Mouse (Mus musculus) frontal cortex, postnatal 36 days (tissue): Measurements from ENCODE around the gene Rpl36al.
A peak's percentile ranks its signal among the peaks of the same experiment; 100 is the strongest.
"Not testable (repeated sequence)": the region's sequence is repeated elsewhere in the genome, so short reads cannot be mapped to it uniquely, and the experiment has no call there.

Source experiments
- DNase-seq, 2 experiments: peaks; one replicate each; pipeline ENCODE4 v3.0.0; 2022; ENCODE audit warnings: low spot score in 2 of 2

The Rpl36al gene

DNA sequence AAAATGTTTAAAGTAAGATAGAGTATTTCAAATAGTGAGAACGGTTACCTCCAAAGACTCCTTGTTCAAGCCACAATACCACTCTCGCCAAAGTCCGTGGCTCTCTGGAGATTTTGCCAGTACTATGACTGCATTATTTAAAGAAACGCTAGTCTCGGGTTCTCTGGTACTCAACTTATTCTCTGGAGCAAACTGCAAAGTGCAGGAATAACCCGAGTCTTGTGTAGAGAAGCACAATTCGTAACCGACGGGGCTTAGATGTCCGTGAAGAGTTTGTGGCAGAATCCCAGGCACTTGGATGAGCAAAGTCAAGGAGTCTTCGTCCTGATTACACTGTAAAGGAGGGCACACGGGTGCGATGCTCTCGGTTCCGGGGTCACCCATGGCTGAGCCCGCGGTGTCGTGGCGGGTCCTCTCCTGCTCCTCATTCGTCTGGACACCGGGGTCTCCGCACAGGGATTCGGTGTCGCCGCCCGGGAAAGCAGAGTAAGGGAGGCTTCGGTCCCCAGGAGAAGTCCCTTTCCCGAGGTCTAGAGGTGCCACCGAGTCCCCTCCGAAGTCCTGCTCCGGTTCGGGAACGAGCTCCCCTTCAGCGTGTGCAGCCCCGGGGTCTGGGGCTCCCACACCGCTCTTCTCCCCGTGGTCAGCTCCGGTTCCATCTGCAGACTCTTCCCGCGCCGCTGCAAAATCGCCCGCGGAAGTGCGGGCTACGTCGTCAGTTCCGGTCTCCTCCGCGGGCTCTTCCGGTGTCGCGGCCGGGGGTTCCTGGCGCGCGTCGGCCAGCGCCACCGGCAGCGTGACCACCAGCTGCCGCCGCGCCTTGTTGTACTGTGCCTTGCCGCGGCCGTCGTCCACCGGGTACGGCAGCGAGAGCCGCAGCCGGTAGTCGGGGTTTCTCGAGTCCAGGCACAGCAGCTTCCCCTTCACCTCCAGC lies 12.8 kb upstream of the Rpl36al start, which contains the start of gene Gm49383:
Gm49383 (minus strand) TSS at position 661 of the 934 bp plus-strand sequence.
- peak; percentile 65 to 74 for DNase-seq

DNA sequence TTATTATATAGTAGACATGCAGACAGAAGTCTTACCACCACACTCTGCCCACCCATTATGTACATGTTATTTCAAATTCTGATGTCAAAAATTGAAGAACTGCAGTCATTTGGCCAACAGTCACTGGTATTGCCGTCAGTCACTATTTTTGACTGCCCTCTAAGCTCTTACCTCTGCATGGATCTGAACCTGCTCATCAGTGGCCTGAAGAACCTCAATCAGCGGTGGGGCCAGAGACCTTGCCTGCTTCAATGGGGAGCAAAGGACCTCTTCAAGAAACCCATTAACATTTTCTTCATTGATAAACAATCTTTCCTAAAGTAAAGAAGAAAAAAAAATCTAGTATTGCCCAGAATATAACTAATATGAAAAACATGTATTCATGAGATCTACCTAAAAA lies 8.8 kb upstream of the Rpl36al start:
- no peak for DNase-seq

DNA sequence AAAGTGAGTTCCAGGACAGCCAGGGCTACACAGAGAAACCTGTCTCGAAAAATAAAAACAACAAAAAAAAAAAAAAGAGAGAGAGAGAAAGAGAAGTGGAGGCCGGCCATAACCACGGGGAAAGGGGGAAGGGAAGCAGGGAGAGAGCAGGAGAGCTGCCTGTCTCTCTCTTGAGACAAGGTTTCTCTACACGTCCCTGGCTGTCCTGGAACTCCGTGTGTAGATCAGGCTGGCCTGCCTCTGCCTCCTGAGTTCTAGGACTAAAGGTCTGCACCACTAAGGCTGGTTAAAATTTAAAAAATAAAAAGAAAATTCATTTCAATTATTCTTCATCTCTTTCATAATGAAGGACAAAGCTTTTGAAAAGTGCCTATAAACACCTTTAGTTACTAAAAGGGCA lies 7.5 kb upstream of the Rpl36al start:
- no peak for DNase-seq

DNA sequence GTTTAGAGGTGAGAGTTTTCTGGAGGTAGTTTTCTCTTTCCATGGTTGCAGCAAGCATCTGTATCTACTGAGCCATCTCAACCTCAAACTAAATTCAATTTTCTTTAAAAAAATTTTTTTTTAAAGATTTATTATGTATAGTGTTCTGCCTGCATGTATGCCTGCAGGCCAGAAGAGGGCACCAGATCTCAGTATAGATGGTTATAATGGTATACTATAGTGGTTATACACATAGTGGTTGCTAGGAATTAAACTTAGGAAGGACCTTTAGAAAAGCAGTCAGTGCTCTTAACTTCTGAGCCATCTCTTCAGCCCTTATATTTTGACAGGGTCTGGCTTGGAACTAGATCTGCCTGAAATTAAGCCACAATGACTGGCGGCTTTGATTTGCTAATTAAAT lies 6.6 kb upstream of the Rpl36al start:
- no peak for DNase-seq

DNA sequence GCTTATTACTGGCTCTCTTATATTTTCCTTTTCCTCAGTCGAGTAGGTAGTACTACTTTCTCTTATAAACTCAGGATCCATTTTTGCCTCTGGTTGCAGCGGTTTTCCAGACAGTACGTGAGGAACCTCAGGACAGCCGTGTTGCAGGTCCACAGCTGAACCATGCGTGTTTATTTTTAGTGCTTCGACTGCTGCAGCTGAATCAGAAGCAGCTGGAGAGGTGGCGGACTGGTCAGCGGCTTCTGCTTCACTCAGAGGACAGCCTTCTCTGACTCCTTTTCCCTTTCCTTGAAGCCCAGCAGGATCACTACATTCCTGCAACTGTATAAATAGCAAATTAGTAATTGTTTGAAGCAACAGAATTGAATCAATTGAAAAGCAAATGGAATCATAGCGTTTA lies 6.2 kb upstream of the Rpl36al start:
- DNase-seq = no peak

DNA sequence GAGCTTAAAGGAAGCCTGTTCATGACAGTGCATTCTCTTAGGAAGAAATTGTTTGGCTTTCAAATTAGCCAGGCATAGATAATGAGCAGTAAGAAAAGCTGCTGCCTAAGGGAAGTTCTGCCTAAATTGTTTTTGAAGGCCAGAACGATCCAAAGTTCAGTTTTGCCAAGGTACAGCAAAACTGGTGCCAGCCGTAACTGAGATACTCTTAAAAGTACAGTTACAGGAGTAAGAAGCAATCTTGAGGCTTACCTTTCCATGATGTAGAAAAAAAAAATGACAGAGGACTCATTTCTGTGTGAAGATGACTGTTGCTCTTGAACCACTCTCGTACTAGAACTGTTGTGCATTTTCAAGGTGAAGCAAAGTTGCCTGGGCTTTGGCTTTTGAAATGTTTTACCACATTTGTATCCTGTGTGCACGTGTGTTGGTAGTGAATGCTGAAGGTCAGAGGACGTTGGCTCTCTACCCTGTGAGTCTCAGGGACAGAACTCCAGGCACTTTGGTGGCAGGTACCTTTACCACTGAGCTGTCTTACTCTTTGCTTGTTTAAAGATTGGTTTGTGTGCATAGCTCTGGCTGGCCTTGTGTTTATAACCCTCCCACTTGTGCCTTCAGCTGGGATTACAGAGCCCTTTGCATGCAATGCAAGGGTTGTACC lies 3.1 kb upstream of the Rpl36al start:
- no peak for DNase-seq

DNA sequence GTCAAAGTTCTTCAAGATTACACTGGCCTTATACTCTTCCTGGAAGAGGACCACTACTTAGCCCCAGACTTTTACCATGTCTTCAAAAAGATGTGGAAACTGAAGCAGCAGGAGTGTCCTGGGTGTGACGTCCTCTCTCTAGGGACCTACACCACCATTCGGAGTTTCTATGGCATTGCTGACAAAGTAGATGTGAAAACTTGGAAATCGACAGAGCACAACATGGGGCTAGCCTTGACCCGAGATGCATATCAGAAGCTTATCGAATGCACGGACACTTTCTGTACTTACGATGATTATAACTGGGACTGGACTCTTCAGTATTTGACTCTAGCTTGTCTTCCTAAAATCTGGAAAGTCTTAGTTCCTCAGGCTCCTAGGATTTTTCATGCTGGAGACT lies 1.5 kb upstream of the Rpl36al start:
- no peak for DNase-seq

DNA sequence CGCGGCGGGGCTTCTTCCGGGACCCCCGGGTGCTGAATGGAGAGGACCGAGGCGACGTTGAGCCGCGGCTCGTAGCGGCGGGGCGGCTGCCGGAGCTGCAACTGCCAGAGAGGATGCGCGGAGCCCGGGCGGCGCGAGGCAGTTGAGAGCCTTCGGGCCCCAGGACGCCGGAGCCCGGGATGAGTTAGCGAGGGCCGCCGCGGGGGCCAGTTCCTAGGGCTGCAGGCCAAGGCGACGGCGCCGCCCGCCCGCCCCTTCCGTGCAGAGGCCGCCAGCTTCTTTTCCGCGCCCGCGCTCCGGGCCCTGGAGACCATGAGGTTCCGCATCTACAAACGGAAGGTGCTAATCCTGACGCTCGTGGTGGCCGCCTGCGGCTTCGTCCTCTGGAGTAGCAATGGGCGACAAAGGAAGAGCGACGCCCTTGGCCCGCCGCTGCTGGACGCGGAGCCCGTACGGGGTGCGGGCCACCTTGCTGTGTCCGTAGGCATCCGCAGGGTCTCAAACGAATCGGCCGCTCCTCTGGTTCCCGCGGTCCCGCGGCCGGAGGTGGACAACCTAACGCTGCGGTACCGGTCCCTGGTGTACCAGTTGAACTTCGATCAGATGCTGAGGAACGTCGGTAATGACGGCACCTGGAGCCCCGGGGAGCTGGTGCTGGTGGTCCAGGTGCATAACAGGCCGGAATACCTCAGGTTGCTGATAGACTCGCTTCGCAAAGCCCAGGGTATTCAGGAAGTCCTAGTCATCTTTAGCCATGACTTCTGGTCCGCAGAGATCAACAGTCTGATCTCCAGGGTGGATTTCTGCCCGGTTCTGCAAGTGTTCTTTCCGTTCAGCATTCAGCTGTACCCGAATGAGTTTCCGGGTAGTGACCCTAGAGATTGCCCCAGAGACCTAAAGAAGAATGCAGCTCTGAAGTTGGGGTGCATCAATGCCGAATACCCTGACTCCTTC lies 736 bp upstream of the Rpl36al start:
- DNase-seq = peak in 1 of 2 experiments; percentile 60

DNA sequence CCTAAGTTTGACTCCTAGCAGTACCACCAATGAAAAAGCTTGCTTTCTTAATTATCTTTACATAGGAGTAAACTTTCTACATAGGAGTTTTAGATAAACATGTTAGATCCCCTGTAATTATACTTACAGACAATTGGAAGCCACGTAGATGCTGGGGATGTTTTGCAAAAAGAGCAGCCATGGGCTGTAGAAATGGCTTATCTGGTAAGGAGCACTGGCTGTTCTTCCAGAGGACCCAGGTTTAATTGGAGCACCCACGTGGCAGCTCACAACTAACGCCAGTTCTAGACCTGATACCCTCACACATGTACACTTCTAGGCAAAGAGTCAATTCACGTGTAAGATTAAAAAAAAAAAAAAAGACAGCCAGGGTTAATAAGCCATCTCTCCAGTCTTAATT lies 2.1 kb downstream of the Rpl36al start:
- DNase-seq = no peak

DNA sequence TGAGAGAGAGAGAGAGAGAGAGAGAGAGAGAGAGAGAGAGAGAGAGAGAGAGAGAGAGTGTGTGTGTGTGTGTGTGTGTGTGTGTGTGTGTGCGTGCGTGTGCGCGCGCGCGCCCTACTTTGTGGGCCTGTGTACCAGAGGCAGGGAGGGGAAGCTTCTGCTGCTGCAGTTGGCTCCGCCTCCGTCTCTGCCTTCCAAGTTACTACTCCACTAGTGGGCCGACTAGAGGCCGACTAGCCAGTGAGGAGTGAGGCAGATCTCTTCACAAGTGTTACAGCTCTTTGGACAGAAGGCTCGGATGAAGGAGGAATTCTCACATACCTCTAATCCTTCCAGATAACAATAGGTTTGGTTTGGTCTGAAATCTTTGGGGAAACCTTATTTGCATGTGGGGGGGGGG lies 4.5 kb downstream of the Rpl36al start:
- no peak for DNase-seq

DNA sequence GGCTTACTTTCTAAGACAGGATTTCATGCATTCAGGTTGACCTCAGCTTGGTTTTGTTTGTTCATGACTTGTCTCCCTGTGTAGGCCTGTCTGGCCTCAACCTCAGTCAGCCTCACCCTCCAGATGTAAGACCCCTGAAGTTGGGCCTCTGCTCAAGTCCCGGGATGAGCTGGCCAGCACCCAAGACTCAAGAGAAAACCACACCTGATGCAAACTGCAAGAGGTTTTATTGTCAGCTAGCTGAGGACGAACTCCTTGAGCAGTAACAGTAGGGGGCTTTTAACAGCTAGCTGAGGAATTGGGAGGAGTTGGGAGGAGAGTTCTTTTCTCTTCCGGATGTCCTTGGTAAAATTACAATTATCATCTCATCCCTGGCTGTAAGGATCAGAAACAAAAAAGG lies 6.4 kb downstream of the Rpl36al start:
- DNase-seq = no peak

DNA sequence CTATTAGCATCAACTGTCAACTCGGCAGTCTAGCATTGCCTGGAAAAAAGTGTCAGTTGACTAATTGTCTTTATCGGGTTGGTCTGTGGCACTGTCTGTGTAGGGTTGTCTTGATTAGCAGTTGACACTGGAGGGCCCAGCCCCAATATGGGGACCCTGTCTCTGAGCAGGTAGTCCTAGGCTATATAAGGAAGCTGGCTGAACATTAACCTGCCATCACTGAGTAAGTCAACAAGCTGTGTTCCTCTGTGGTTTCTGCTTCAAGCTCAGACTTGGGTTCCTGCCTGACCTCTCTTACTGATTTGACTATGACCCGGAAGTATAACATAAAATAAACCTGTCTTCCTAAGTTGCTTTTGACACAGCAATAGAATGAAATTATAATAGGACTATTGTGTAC lies 7.9 kb downstream of the Rpl36al start:
- DNase-seq = no peak

DNA sequence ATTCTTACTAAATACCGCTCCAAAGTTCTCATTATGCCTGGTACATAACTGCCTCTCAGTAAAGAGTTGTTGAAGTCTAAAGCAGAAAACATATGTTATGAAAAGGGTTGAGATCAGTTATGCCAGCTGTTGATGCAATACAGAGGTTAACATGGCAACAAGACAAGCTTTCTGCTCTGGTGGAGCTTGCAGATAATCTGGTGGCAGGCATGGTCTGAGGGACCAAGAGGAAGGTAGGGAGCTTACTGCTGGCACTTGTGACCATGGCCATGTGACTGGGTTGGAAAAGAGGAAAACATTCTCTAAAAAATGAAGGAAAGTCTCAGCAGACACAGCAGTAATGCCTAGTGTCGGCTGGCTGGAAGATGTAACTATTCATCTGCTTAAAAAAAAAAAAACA lies 12.6 kb downstream of the Rpl36al start:
- no peak for DNase-seq

DNA sequence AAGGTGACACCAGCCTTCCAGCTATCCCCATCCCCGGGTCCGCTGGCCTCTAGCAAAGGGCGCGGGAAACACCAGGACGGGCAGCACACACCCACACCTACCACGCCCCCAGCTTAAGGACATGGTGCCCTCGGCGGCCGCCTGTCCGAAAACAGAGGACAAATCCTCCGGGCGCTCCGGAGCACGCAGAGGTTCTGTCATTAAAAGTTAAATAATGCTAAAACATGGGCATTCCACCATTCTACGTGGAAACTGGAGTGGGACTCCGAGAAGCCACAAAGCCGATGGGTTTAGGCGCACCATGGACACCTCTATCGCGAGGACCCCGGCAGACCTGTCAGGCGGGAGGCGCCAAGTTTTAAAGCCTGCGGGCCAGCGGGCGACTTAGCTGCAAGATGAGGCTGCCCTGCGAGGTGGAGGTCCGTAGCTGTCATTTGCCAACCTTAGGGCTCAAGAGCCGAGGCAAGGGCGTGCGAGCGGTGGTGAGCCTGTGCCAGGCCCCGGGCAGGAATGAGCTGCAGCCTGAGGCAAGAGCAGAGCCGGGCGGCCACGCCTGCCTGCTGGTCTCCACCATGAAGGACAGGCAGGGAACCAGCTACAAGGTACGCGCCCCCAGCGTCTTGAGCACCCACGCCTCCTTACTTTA lies 15.3 kb downstream of the Rpl36al start, which contains the start of gene Lrr1:
Lrr1 (plus strand) TSS at position 354 of the 646 bp plus-strand sequence.
- DNase-seq = peak; percentile 88 to 91

DNA sequence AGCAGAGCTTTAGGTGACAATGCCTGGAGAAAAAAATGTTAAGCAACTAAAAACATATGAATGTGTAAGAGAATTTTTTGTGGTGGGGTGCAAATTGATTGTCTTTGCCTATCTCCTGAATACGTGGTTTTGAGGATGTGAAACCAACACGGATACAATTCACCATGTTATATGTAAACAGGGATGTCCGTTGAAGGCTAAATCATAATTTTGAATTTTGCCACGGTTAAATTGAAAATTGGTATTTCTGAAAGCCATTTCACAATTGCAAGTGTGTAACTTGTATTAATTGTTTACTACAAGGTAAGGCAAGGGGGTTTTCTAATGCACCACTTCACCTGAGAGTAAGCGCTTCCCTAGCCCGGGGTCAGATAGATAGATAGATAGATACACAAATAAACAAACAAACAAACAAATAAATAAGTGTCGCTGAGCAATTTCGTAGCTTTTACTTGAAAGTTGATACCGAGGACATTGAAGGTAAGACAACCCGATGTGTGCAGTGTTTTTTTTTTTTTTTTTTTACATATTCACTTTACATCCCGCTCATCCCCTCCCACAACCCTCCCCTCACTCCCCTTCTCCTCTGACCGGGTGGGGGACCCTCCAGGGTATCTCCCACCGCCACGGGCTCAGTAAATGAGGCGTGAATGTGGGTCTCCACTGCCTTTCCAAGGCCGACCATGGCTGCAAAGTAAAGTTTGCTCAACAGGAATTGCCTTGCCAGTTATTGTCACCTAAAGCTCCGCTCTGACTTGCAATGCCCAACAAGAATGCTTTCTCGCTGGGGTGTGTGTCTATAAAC lies 16.0 kb downstream of the Rpl36al start:
- DNase-seq = no peak

DNA sequence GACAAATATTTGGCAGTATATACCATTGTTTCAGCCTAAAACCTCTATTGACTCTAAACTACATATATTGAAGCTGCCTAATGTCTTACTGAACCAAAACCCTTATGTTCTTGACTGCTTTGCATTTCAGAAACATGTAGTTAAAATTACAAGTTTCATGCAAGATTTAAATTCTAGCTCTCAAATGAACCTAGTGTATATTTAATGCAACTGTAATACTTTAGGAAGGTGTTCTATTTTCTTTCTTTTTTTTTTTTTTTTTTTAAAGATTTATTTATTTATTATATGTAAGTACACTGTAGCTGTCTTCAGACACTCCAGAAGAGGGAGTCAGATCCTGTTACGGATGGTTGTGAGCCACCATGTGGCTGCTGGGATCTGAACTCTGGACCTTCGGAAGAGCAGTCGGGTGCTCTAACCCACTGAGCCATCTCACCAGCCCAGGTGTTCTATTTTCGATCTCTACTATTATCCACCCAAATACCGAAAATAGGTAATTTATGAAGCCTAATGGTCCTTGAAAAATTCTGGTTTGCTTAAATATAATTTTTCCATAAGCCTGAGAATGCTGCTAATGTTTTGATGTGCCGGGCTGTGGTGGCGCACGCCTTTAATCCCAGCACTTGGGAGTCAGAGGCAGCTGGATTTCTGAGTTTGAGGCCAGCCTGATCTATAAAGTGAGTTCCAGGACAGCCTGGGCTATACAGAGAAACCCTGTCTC lies 16.9 kb downstream of the Rpl36al start:
- DNase-seq = not testable (repeated sequence)

DNA sequence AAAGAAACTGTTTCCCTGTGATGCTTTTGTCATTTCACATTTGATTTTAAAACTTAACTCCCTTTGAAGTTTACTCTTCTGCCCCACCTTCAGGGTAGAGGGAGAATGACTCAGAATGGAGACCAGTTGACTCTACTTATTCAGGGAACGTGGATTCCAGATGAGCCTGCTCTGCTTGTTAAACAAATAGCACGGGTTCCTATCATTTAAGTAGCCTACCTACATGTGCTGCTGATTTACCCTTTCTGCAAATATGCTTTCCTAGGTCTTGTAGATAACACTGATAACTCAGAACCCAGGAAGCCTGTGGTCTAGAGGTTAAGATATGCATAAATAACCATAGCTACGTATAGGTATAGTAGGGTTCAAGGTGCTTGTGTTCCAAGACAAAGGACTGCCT lies 19.0 kb downstream of the Rpl36al start:
- DNase-seq = no peak

DNA sequence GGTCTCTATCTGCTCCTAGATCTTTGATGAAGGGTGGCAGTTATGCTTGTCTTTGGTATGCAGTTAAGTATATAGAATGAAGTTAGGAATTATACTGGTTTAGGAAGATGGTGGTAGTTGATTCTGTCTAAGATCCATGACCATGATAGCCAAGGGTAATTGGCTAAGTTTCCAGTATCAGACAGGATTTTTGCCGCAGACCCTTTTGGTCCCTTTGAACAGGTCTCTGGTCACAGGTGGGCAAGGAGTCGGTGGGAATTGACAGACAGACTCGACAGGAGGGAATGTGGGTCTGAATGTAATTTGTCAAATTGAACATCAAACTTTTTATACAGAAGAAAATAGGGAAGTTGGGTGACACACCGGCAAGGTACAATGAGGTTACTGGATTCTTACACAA lies 20.3 kb downstream of the Rpl36al start:
- DNase-seq = not testable (repeated sequence)

DNA sequence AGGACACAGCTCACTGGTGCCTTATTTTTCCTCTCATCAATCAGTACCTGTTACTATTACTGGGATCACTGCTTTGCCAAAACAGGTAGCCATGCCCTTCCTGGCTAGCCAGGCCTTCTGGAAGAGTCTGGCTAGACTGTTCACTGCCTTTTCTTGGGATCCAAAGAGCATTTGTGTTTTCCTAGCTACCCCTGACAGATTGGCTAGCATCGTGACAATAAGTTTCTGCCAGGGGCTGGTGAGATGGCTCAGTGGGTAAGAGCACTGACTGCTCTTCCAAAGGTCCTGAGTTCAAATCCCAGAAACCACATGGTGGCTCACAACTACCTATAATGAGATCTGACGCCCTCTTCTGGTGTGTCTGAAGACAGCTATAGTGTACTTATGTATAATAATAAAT lies 23.2 kb downstream of the Rpl36al start:
- DNase-seq = not testable (repeated sequence)

DNA sequence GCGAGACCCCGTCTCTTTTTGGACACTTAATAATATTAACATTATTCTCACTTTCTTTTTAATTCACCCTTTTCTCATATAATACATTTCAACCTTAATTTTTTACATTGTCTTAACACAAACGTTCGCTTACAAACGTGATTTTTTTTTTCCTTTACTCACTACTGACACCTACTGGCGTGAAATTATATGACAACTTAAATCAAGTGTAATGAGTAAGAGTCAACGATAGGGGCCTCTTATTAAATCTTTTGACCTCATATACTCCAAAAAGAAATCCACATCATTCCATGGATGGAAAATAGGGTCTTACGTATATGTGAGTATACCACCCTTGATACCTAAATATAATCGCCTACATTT lies 24.3 kb downstream of the Rpl36al start:
- peak in 1 of 2 experiments; percentile 22 for DNase-seq
